In the genomic region with DNA sequence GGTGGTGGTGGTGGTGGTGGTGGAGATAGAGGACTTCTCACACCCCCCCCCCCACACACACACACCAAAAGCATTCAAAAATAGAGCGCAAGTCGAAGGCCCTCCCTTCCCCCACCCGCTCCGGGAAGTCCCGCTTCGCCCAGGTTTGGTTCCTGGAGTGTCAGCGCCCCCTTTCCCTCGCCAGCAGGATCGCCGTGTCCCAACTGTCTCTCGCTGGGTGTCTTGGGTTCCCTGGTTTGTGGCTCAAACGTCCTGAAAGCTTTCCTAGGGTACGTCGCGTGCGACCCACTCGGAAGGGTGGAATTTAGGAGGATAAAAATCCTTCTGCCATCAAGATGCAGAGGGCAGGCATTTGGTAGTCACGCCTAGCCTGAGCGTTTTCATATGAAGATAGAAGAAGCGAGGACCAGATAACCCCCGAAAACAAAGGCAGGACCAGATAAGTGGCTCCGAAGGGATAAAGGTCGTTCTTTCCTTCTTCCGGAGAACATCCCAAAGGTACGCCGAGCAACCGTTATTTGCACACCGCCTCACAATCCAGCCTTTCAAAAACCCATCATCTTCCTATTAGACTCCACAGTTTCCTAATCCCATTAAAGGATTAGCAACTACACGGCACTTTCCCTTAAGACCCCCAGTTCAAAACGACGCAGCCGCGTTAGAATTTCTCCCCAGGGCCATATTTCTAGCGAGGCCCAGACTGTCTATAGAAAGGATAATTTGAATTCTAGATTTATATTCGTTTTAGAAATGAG, we compare ENCODE assay signal across 1 mouse cellular context.
TF ChIP-seq lines count a peak whose summit lies in the region.

No protein-coding gene starts in this region.

TF ChIP-seq in CH12.LX, 34 proteins besides CTCF, POLR2A, EP300 and RAD21 (continued from another document):
- TF ChIP-seq TCF12 (IDR thresholded peaks at IDR 0.05; ENCODE audit: low read depth, low read length) = no peak
